Mouse (Mus musculus) forebrain, embryonic 11.5 days (tissue): ENCODE results near the gene Gm21983. TPM values are rescaled to one million over a fixed set of nuclear protein-coding genes. Genes with fewer than 3 reads are reported as not detected.

Experiments
- ATAC-seq: fragments of 200-750 bp; cut with Nextera tagmentation; replicated peaks from 2 replicates; pipeline ENCODE4 v1.8.0; 2017; ENCODE audit warnings: moderate TSS enrichment; ENCODE audit not compliant: low FRiP score
- DNase-seq: peaks from one replicate; pipeline ENCODE4 v3.0.0-alpha.2; 2017; ENCODE audit warnings: low spot score
- H3K27ac ChIP-seq: fragments of 300-500 bp; sonication (generic); 2 replicates; pipeline ENCODE4 v1.5.1; 2014; ENCODE audit warnings: low read depth, low read length
- H3K27me3 ChIP-seq: fragments of 300-500 bp; sonication (generic); 2 replicates; pipeline ENCODE4 v1.6.1; 2014; ENCODE audit warnings: mild to moderate bottlenecking, low read length, mixed read lengths; ENCODE audit not compliant: control insufficient read depth, insufficient read depth
- H3K36me3 ChIP-seq: fragments of 300-500 bp; sonication (generic); 2 replicates; pipeline ENCODE4 v1.6.1; 2014; ENCODE audit warnings: mild to moderate bottlenecking, low read length, moderate library complexity, mixed read lengths; ENCODE audit not compliant: control insufficient read depth, insufficient read depth
- H3K4me1 ChIP-seq: fragments of 300-500 bp; sonication (generic); replicated peaks from 2 replicates; pipeline ENCODE4 v1.6.1; 2014; ENCODE audit warnings: low read length, mixed read lengths; ENCODE audit not compliant: control insufficient read depth, insufficient read depth
- H3K4me2 ChIP-seq: fragments of 300-500 bp; sonication (generic); 2 replicates; pipeline ENCODE4 v1.6.1; 2014; ENCODE audit warnings: low read depth, mild to moderate bottlenecking, low read length, moderate library complexity, mixed read lengths; ENCODE audit not compliant: severe bottlenecking
- H3K4me3 ChIP-seq: fragments of 300-500 bp; sonication (generic); 2 replicates; pipeline ENCODE4 v1.5.1; 2014; ENCODE audit warnings: low read depth, low read length
- H3K9ac ChIP-seq: fragments of 300-500 bp; sonication (generic); 2 replicates; pipeline ENCODE4 v1.6.1; 2014; ENCODE audit warnings: low read length
- H3K9me3 ChIP-seq: fragments of 300-500 bp; sonication (generic); 2 replicates; pipeline ENCODE4 v1.6.1; 2016; ENCODE audit warnings: low read length, mixed read lengths; ENCODE audit not compliant: control insufficient read depth
- WGBS: fragments of 180-500 bp; shearing (Covaris S2); extraction: QIAGEN DNeasy Blood & Tissue Kit; methylation state at CpG from one replicate; pipeline ENCODE4 v1.1.7; 2014; 5-methylcytosine and 5-hydroxymethylcytosine counted together
- polyA plus RNA-seq: library from polyadenylated mRNA; unstranded; fragments of >200 nt; fragmentation: Nextera tagmentation; extraction: Ambion mirVana; gene quantifications from 2 replicates; pipeline ENCODE4 v1.2.1, GENCODE M21; 2014

Gene Gm21983
- polyA plus RNA-seq, 1 experiment from 2014 or later, result 0.98 TPM

GRCm38 (mm10) chr7:27166614-27167474, 14.0 kb downstream of the Gm21983 start, which contains the start of gene Egln2:
Egln2 (minus strand) TSS chr7:27166802.
- Histone ChIP-seq H3K27ac (peak within 1 kb of the TSS; percentile 96), H3K9me3 (no peaks in the 10 kb centered on the region), H3K27me3 (no peaks in the 10 kb centered on the region), H3K4me1 (peaks cover 23% of the 10 kb centered on the region), H3K9ac (peak within 1 kb of the TSS; percentile 83), H3K4me2 (peak within 1 kb of the TSS; percentile 70), H3K36me3 (no peaks in the 10 kb centered on the region; the same call in 1 of the 2 replicates), H3K4me3 (peak within 1 kb of the TSS; percentile 77)
- 2% methylated on average over 53 of the region's 61 CpGs for WGBS
- DNase-seq (peak; percentile 98), ATAC-seq (peak; percentile 85)

- H3K9ac ChIP-seq, result peak overlapping the region; percentile 83
- no peaks in the 10 kb centered on the region for H3K27me3 ChIP-seq
- peak; percentile 91 for DNase-seq
- peaks cover 25% of the 10 kb centered on the region for H3K4me1 ChIP-seq
- H3K36me3 ChIP-seq, result no peaks in the 10 kb centered on the region; the same call in 1 of the 2 replicates
- H3K27ac ChIP-seq, result peak overlapping the region; percentile 96
- under 1% methylated on average over 29 of the region's 43 CpGs for WGBS
- H3K9me3 ChIP-seq, result no peaks in the 10 kb centered on the region
- peak overlapping the region; percentile 77 for H3K4me3 ChIP-seq
- peak overlapping the region; percentile 70 for H3K4me2 ChIP-seq
- ATAC-seq, result peak; percentile 80
These were observed 14.7 kb downstream of the Gm21983 start for GRCm38 (mm10) chr7:27166229-27166613.

GRCm38 (mm10) chr7:27165696-27166095, 15.2 kb downstream of the Gm21983 start:
- no peaks in the 10 kb centered on the region for H3K9me3 ChIP-seq
- peak overlapping the region; percentile 96 for H3K27ac ChIP-seq
- peak overlapping the region; percentile 77 for H3K4me3 ChIP-seq
- peak overlapping the region; percentile 83 for H3K9ac ChIP-seq
- H3K27me3 ChIP-seq, result no peaks in the 10 kb centered on the region
- WGBS, result 6% methylated on average over 8 of the region's 8 CpGs
- peaks cover 25% of the 10 kb centered on the region for H3K4me1 ChIP-seq
- ATAC-seq (peak; percentile 8), DNase-seq (no peak)
- H3K4me2 ChIP-seq, result peak overlapping the region; percentile 70
- no peaks in the 10 kb centered on the region; the same call in 1 of the 2 replicates for H3K36me3 ChIP-seq

GRCm38 (mm10) chr7:27165007-27165655, 15.8 kb downstream of the Gm21983 start:
- peaks cover 26% of the 10 kb centered on the region for H3K4me1 ChIP-seq
- H3K4me2 ChIP-seq, result peak overlapping the region; percentile 70
- peak overlapping the region; percentile 83 for H3K9ac ChIP-seq
- peak overlapping the region; percentile 77 for H3K4me3 ChIP-seq
- H3K36me3 ChIP-seq, result no peaks in the 10 kb centered on the region; the same call in 1 of the 2 replicates
- H3K27ac ChIP-seq, result no peak overlapping the region
- DNase-seq (no peak), ATAC-seq (no peak)
- 81% methylated on average over 23 of the region's 23 CpGs for WGBS
- H3K27me3 ChIP-seq, result no peaks in the 10 kb centered on the region
- no peaks in the 10 kb centered on the region for H3K9me3 ChIP-seq

- H3K36me3 ChIP-seq, result no peaks in the 10 kb centered on the region; the same call in 1 of the 2 replicates
- no peak overlapping the region; the same call in 1 of the 2 replicates for H3K9ac ChIP-seq
- H3K27me3 ChIP-seq, result no peaks in the 10 kb centered on the region
- no peak overlapping the region for H3K4me3 ChIP-seq
- WGBS, result 86% methylated on average over 33 of the region's 33 CpGs
- H3K9me3 ChIP-seq, result no peaks in the 10 kb centered on the region
- ATAC-seq, result no peak
- no peak for DNase-seq
- peaks cover 26% of the 10 kb centered on the region for H3K4me1 ChIP-seq
- peak overlapping the region; percentile 70; the same call in 1 of the 2 replicates for H3K4me2 ChIP-seq
- no peak overlapping the region for H3K27ac ChIP-seq
These were observed 16.6 kb downstream of the Gm21983 start for GRCm38 (mm10) chr7:27164112-27164947.

- H3K36me3 ChIP-seq, result peaks cover 3% of the 10 kb centered on the region; the same call in 1 of the 2 replicates
These were observed 17.5 kb downstream of the Gm21983 start for GRCm38 (mm10) chr7:27163450-27163805.

GRCm38 (mm10) chr7:27162780-27163449, 18.0 kb downstream of the Gm21983 start:
- Histone ChIP-seq H3K4me3 (no peak overlapping the region), H3K4me2 (no peak overlapping the region)
- 86% methylated on average over 5 of the region's 5 CpGs for WGBS

More at GRCm38 (mm10) chr7:27163450-27163805, 17.5 kb downstream of the Gm21983 start:
- Histone ChIP-seq H3K27ac (no peak overlapping the region), H3K27me3 (no peaks in the 10 kb centered on the region), H3K9me3 (no peaks in the 10 kb centered on the region), H3K4me3 (no peak overlapping the region), H3K9ac (0 out of 2 replicates have a peak overlapping the region, but pooled peaks have one; percentile 23), H3K4me2 (no peak overlapping the region), H3K4me1 (peaks cover 26% of the 10 kb centered on the region)
- ATAC-seq (no peak), DNase-seq (no peak)
- 87% methylated on average over 5 of the region's 5 CpGs for WGBS

More at GRCm38 (mm10) chr7:27162780-27163449, 18.0 kb downstream of the Gm21983 start:
- H3K9ac ChIP-seq, result no peak overlapping the region
- peaks cover 6% of the 10 kb centered on the region; the same call in 1 of the 2 replicates for H3K36me3 ChIP-seq
- no peaks in the 10 kb centered on the region for H3K27me3 ChIP-seq
- no peak overlapping the region for H3K27ac ChIP-seq
- DNase-seq, result no peak
- H3K4me1 ChIP-seq, result peaks cover 26% of the 10 kb centered on the region
- H3K9me3 ChIP-seq, result no peaks in the 10 kb centered on the region
- ATAC-seq, result no peak
